Mouse (Mus musculus): ENCODE measurements around the gene C1qc.

DNA sequence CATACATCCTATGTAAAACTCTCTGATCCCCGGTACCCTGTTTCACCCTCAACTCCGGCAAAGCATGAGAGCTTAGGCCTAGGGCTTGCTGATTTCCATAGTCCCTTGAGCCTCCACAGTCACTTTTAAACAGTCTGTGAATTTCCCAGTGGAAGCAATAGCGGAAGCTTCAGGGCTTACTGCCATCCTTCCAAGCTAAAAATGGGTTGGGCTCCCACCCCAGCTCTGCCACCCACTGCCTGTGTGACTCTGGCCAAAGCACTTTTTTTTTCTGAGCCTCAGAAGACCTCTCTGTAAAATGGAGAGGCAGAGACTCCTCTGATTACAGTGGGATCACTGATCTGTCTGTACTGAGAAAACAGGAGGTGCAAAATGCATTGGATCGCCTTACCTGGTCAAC lies 44.3 kb downstream of the C1qc start:
- TF ChIP-seq CTCF (IDR thresholded peaks at IDR 0.05; ENCODE audit: low read depth) (no peak), EP300 (optimal IDR thresholded peaks at IDR 0.05) (no peak)

Measured in stomach, postnatal 0 days (tissue).